Mouse (Mus musculus): ENCODE results near the gene Guk1.
A peak's percentile ranks its signal among the peaks of the same experiment; 100 is the strongest.
"Not testable (repeated sequence)": the region's sequence is repeated elsewhere in the genome, so short reads cannot be mapped to it uniquely, and the experiment has no call there.

Guk1 gene

GRCm38 (mm10) chr11:59192059-59192386 is at the start of gene Guk1:
Gene Guk1 (minus strand): TSS chr11:59192212.
- DNase-seq, result peak; percentile 93

GRCm38 (mm10) chr11:59239796-59240195 is 47.8 kb upstream of the Guk1 start:
- no peak for DNase-seq

GRCm38 (mm10) chr11:59239428-59239785 is 47.4 kb upstream of the Guk1 start:
- peak; percentile 5 for DNase-seq

GRCm38 (mm10) chr11:59238525-59239427 is 46.8 kb upstream of the Guk1 start:
- peak; percentile 88 for DNase-seq

- peak; percentile 20 for DNase-seq
Observed at GRCm38 (mm10) chr11:59232797-59233196, 40.8 kb upstream of the Guk1 start.

GRCm38 (mm10) chr11:59230144-59230760 is 38.2 kb upstream of the Guk1 start:
- peak; percentile 77 for DNase-seq

- peak; percentile 99 for DNase-seq
Observed at GRCm38 (mm10) chr11:59228122-59228953, 36.3 kb upstream of the Guk1 start, which contains the start of gene Arf1. Gene Arf1 (minus strand): TSS chr11:59228270.

- no peak for DNase-seq
Observed at GRCm38 (mm10) chr11:59227604-59228121, 35.7 kb upstream of the Guk1 start.

- DNase-seq, result peak; percentile 13
Observed at GRCm38 (mm10) chr11:59226787-59227603, 35.0 kb upstream of the Guk1 start.

- DNase-seq, result no peak
Observed at GRCm38 (mm10) chr11:59226251-59226650, 34.2 kb upstream of the Guk1 start.

- DNase-seq, result no peak
Observed at GRCm38 (mm10) chr11:59225167-59225566, 33.2 kb upstream of the Guk1 start.

- DNase-seq, result no peak
Observed at GRCm38 (mm10) chr11:59224470-59224869, 32.5 kb upstream of the Guk1 start.

GRCm38 (mm10) chr11:59224025-59224424 is 32.0 kb upstream of the Guk1 start:
- no peak for DNase-seq

GRCm38 (mm10) chr11:59222306-59222705 is 30.3 kb upstream of the Guk1 start:
- DNase-seq, result no peak

- no peak for DNase-seq
Observed at GRCm38 (mm10) chr11:59221604-59222003, 29.6 kb upstream of the Guk1 start.

GRCm38 (mm10) chr11:59219064-59219463 is 27.1 kb upstream of the Guk1 start:
- DNase-seq, result peak; percentile 27

- DNase-seq, result peak; percentile 19
Observed at GRCm38 (mm10) chr11:59218389-59218998, 26.5 kb upstream of the Guk1 start.

GRCm38 (mm10) chr11:59216955-59217354 is 24.9 kb upstream of the Guk1 start:
- DNase-seq, result no peak

- no peak for DNase-seq
Observed at GRCm38 (mm10) chr11:59212892-59213494, 21.0 kb upstream of the Guk1 start.

- not testable (repeated sequence) for DNase-seq
Observed at GRCm38 (mm10) chr11:59212320-59212719, 20.3 kb upstream of the Guk1 start.

- DNase-seq, result not testable (repeated sequence)
Observed at GRCm38 (mm10) chr11:59211561-59211960, 19.5 kb upstream of the Guk1 start.
